Comparison of ENCODE assay signal across 13 mouse cellular contexts in the genomic region with DNA sequence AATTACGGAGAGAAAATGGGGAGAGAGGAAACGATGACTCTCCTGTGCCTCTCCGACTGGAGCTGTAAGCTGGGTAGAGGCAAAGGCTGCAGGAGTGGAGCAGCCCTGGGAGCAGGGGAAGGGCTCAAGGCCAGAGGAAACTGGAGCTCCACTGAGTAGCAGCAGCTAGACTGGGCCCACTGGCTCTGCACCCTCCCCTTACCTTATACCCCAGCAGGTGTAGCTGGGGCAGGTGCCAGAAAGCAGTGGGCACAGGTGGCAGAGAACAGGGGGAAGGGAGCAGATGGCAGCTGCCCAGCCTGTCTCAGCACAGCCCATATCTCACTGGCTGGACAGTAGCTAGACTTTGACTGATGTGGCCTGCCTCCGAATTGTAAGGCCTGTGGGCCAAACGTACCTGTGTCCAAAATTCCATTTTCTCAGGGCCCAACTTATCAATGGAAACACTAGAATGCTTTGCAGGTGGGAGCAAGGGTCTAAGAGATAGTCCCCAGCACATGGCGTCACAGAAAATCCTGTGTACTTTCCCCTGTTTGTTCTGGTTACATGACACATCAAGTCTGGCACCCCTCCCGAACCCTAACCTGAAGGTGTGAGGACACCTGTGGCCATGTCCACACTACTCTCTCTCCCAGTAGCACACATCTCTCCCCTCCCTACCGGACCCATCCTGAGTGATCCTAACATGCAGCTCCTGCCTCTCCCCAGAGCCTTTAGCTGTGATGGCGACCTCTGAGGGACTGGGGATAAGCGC. TPM values are rescaled to one million over a fixed set of nuclear protein-coding genes. Genes with fewer than 3 reads are reported as not detected.
A peak's percentile ranks its signal among the peaks of the same experiment; 100 is the strongest.
DNase-seq lines count a peak whose midpoint lies in the region; ATAC-seq lines count a peak whose summit lies in the region.
"Had no signal": no experiment of that assay in that cellular context is flagged by ENCODE, and none has a peak within 500 bp of the region (broad histone marks: within the 10 kb centered on the region; RNA-seq: fewer than 3 reads in every experiment).

No protein-coding gene starts in this region.

- H3K27ac ChIP-seq in kidney, embryonic 15.5 days = peak overlapping the region; percentile 85
- peak overlapping the region; percentile 31; the same call in 1 of the 2 replicates for H3K27ac ChIP-seq in limb, embryonic 12.5 days
- H3K27ac ChIP-seq: forebrain, embryonic 15.5 days; liver, embryonic 14.5 days had no signal

- no peak overlapping the region for H3K9ac ChIP-seq in kidney, embryonic 15.5 days
- H3K9ac ChIP-seq in limb, embryonic 12.5 days (replicated peaks) = no peak overlapping the region
- H3K9ac ChIP-seq: forebrain, embryonic 15.5 days; heart, embryonic 12.5 days; liver, embryonic 14.5 days had no signal

- H3K4me1 ChIP-seq in kidney, embryonic 15.5 days = peaks cover 65% of the 10 kb centered on the region
- H3K4me1 ChIP-seq in limb, embryonic 12.5 days (replicated peaks) = peaks cover 58% of the 10 kb centered on the region

- no peak for DNase-seq in kidney, postnatal 10 days
- peak; percentile 85 to 91 for DNase-seq in cerebellum, postnatal 14 days
- no peak for DNase-seq in embryo, embryonic 11 days
- DNase-seq in thymus, postnatal 14 days = no peak
- DNase-seq: right cerebral cortex, postnatal 25 days; thymus, adult 18-20 months had no signal

- H3K27me3 ChIP-seq in kidney, embryonic 15.5 days = peaks cover 14% of the 10 kb centered on the region
- peaks cover 67% of the 10 kb centered on the region for H3K27me3 ChIP-seq in limb, embryonic 12.5 days
- H3K27me3 ChIP-seq: forebrain, embryonic 15.5 days had no signal

- H3K4me3 ChIP-seq in kidney, embryonic 15.5 days (replicated peaks) = no peak overlapping the region
- no peak overlapping the region for H3K4me3 ChIP-seq in limb, embryonic 12.5 days (replicated peaks)
- H3K4me3 ChIP-seq: forebrain, embryonic 15.5 days; heart, embryonic 12.5 days had no signal

- ATAC-seq in kidney, embryonic 15.5 days (replicated peaks; ENCODE audit: low FRiP score) = no peak
- peak; percentile 31; the same call in 1 of the 2 replicates for ATAC-seq in cerebellum, adult (ENCODE audit: insufficient number of reproducible peaks, low FRiP score, low TSS enrichment)
- ATAC-seq in limb, embryonic 12.5 days (ENCODE audit: insufficient number of reproducible peaks, insufficient read depth, low FRiP score, low TSS enrichment, low read depth) = no peak
- no peak for ATAC-seq in CD4-positive, CD25-positive, alpha-beta regulatory T cell, adult 4 months
- ATAC-seq: forebrain, embryonic 15.5 days had no signal

- H3K36me3 ChIP-seq in kidney, embryonic 15.5 days = no peaks in the 10 kb centered on the region
- no peaks in the 10 kb centered on the region; the same call in 1 of the 2 replicates for H3K36me3 ChIP-seq in limb, embryonic 12.5 days
- H3K36me3 ChIP-seq: forebrain, embryonic 15.5 days; heart, embryonic 12.5 days had no signal

- H3K9me3 ChIP-seq in kidney, embryonic 15.5 days (replicated peaks) = no peaks in the 10 kb centered on the region
- H3K9me3 ChIP-seq in limb, embryonic 12.5 days = no peaks in the 10 kb centered on the region
- H3K9me3 ChIP-seq: forebrain, embryonic 15.5 days; heart, embryonic 12.5 days had no signal

- no peak overlapping the region for H3K4me2 ChIP-seq in kidney, embryonic 15.5 days
- H3K4me2 ChIP-seq in limb, embryonic 12.5 days = no peak overlapping the region
- H3K4me2 ChIP-seq: forebrain, embryonic 15.5 days; heart, embryonic 12.5 days had no signal

- 70% methylated on average over 10 of the region's 10 CpGs for WGBS in kidney, embryonic 15.5 days
- WGBS in limb, embryonic 12.5 days = 67% methylated on average over 10 of the region's 10 CpGs

RNA-seq across cellular contexts. Expression of gene Enho, which starts 3.1 kb away (rescaled TPM):
- 19.1 and 22.6 TPM in 2 replicates for polyA plus RNA-seq in kidney, embryonic 15.5 days (2015; fragmentation: Nextera tagmentation; extraction: Ambion mirVana)
- 21.9 and 22.2 TPM in 2 replicates for polyA plus RNA-seq in limb, embryonic 12.5 days (2016; fragmentation: Nextera tagmentation; extraction: Ambion mirVana)
- not detected for polyA plus RNA-seq in CD4-positive, CD25-positive, alpha-beta regulatory T cell, adult 4 months (2017; shearing (Covaris generic))

RNA-seq across cellular contexts. Expression of gene Cntfr, which starts 59.8 kb away (rescaled TPM):
- 19.8 and 22.1 TPM in 2 replicates for polyA plus RNA-seq in kidney, embryonic 15.5 days (2015; fragmentation: Nextera tagmentation; extraction: Ambion mirVana)
- polyA plus RNA-seq in limb, embryonic 12.5 days (2016; fragmentation: Nextera tagmentation; extraction: Ambion mirVana) = 4.7 and 5.5 TPM in 2 replicates
- polyA plus RNA-seq in CD4-positive, CD25-positive, alpha-beta regulatory T cell, adult 4 months (2017; shearing (Covaris generic)) = not detected

Comparison
In these comparisons a context has a peak if more than half of its experiments do, and no peak if none do; other contexts are left out.
1. DNase-seq: peak in cerebellum, postnatal 14 days (2 of 2); none in kidney, postnatal 10 days (single experiment), embryo, embryonic 11 days (single experiment) and thymus, postnatal 14 days (single experiment).
2. RNA of gene Enho, which starts 3.1 kb away (polyA plus RNA-seq): 19.1 to 22.6 TPM in kidney, embryonic 15.5 days and 21.9 to 22.2 TPM in limb, embryonic 12.5 days; not detected in CD4-positive, CD25-positive, alpha-beta regulatory T cell, adult 4 months; every median in the first group is over 10 times any median in the second.